Mouse (Mus musculus) stomach, postnatal 0 days (tissue): ENCODE measurements at regions not wholly inside any gene's neighbourhood (a gene's known extent, or its start where the extent isn't known, plus 50 kb on each side); places are given as distances from the start of the nearest gene placed in this dataset.

ENCODE experiments used
- CTCF ChIP-seq: IDR thresholded peaks from 2 replicates; pipeline ENCODE4 v1.5.1; 2016; ENCODE audit warnings: antibody characterized with exemption, low read depth, mild to moderate bottlenecking, moderate library complexity
- EP300 ChIP-seq: optimal IDR thresholded peaks from 2 replicates; pipeline ENCODE3; 2016; ENCODE audit warnings: antibody characterized with exemption

- TF ChIP-seq CTCF, result no peak
- no peak for TF ChIP-seq EP300
These were observed 2293.2 kb upstream of the Gm7489 start for GRCm38 (mm10) chr15:51591406-51592068.
